Mouse (Mus musculus) G1E-ER4 (cell line): ENCODE results near the gene Gm29554. TPM values are rescaled to one million over a fixed set of nuclear protein-coding genes. Genes with fewer than 3 reads are reported as not detected.
"Not testable (repeated sequence)": the region's sequence is repeated elsewhere in the genome, so short reads cannot be mapped to it uniquely, and the experiment has no call there.

Experiments
- GATA1 ChIP-seq: IDR thresholded peaks from one replicate; pipeline ENCODE4 v1.8.0; 2012; ENCODE audit warnings: low read length, inconsistent platforms
- polyA plus RNA-seq: library from polyadenylated mRNA; stranded (reverse); fragments of >175 nt; gene quantifications from 2 replicates; pipeline ENCODE4 v1.2.3, GENCODE M21; 2012

The Gm29554 gene
- polyA plus RNA-seq = not detected in 2 replicates

- TF ChIP-seq GATA1 = not testable (repeated sequence)
Measured at GRCm38 (mm10) chrY:12273632-12274031, at the start of gene Gm29554. Gene Gm29554 (plus strand): TSS chrY:12273932.

Other genes with a start within 250 kb of the Gm29554 start
- gene Gm20812, start 108.0 kb downstream of the Gm29554 start, polyA plus RNA-seq = not detected in 2 replicates